8 mouse cellular contexts compared by ENCODE assay signal in genomic region chr2:158550067-158550466, GRCm38 (mm10). TPM values are rescaled to one million over a fixed set of nuclear protein-coding genes. Genes with fewer than 3 reads are reported as not detected.
A peak's percentile ranks its signal among the peaks of the same experiment; 100 is the strongest.
DNase-seq lines count a peak whose midpoint lies in the region; ATAC-seq and TF ChIP-seq lines count a peak whose summit lies in the region.
"Had no signal": no experiment of that assay in that cellular context is flagged by ENCODE, and none has a peak within 500 bp of the region (broad histone marks: within the 10 kb centered on the region; RNA-seq: fewer than 3 reads in every experiment).

No protein-coding gene starts in this region.

- no peak overlapping the region for H3K27ac ChIP-seq in embryonic facial prominence, embryonic 14.5 days (replicated peaks; ENCODE audit: low read depth, low read length)
- H3K27ac ChIP-seq in midbrain, embryonic 11.5 days (ENCODE audit: low read depth, low read length) = no peak overlapping the region
- H3K27ac ChIP-seq: limb, embryonic 12.5 days had no signal

- peaks cover 52% of the 10 kb centered on the region for H3K27me3 ChIP-seq in G1E (ENCODE audit: insufficient read depth, low read length)
- peaks cover 39% of the 10 kb centered on the region for H3K27me3 ChIP-seq in embryonic facial prominence, embryonic 14.5 days (replicated peaks; ENCODE audit: control insufficient read depth, insufficient read depth, low read length)
- H3K27me3 ChIP-seq in midbrain, embryonic 11.5 days (ENCODE audit: control insufficient read depth, insufficient read depth, low read length) = peaks cover 18% of the 10 kb centered on the region

- H3K9ac ChIP-seq in embryonic facial prominence, embryonic 14.5 days (ENCODE audit: low read depth, low read length) = no peak overlapping the region
- no peak overlapping the region for H3K9ac ChIP-seq in midbrain, embryonic 11.5 days (ENCODE audit: low read length)
- H3K9ac ChIP-seq: limb, embryonic 12.5 days had no signal

- H3K36me3 ChIP-seq in G1E (replicated peaks) = no peaks in the 10 kb centered on the region
- no peaks in the 10 kb centered on the region for H3K36me3 ChIP-seq in embryonic facial prominence, embryonic 14.5 days (ENCODE audit: control insufficient read depth, insufficient read depth, low read length)
- H3K36me3 ChIP-seq in midbrain, embryonic 11.5 days (ENCODE audit: control insufficient read depth, insufficient read depth, low read length) = no peaks in the 10 kb centered on the region
- H3K36me3 ChIP-seq: limb, embryonic 12.5 days had no signal

- H3K4me3 ChIP-seq in G1E (ENCODE audit: low read depth, low read length) = no peak overlapping the region
- H3K4me3 ChIP-seq in embryonic facial prominence, embryonic 14.5 days (ENCODE audit: low read depth, low read length) = no peak overlapping the region
- no peak overlapping the region for H3K4me3 ChIP-seq in midbrain, embryonic 11.5 days (ENCODE audit: low read depth, low read length)
- H3K4me3 ChIP-seq: limb, embryonic 12.5 days had no signal

- peak; percentile 69 for DNase-seq in G1E (ENCODE audit: low spot score)
- peak; percentile 85 to 91 for DNase-seq in adrenal gland, postnatal 36 days
- DNase-seq in embryonic facial prominence, embryonic 14.5 days (ENCODE audit: low spot score) = peak; percentile 86
- peak; percentile 15 for DNase-seq in heart, postnatal 25 days (ENCODE audit: low spot score)
- peak; percentile 72 to 77 for DNase-seq in layer of hippocampus, postnatal 36 days
- DNase-seq in midbrain, embryonic 11.5 days (ENCODE audit: low spot score, missing footprints) = peak; percentile 94
- DNase-seq in skeletal muscle tissue, adult 2 months (ENCODE audit: low read depth, low spot score) = peak; percentile 30

- H3K4me1 ChIP-seq in G1E (ENCODE audit: insufficient read depth, low read depth, low read length) = peaks cover 17% of the 10 kb centered on the region
- H3K4me1 ChIP-seq in embryonic facial prominence, embryonic 14.5 days (ENCODE audit: control insufficient read depth, insufficient read depth, low read length) = no peaks in the 10 kb centered on the region
- no peaks in the 10 kb centered on the region for H3K4me1 ChIP-seq in midbrain, embryonic 11.5 days (ENCODE audit: control insufficient read depth, insufficient read depth, low read length)
- H3K4me1 ChIP-seq: limb, embryonic 12.5 days had no signal

- WGBS in embryonic facial prominence, embryonic 14.5 days = 4% methylated on average over 3 of the region's 3 CpGs
- 5% methylated on average over 3 of the region's 3 CpGs for WGBS in midbrain, embryonic 11.5 days

- peak; percentile 79 for TF ChIP-seq CTCF in G1E (IDR thresholded peaks at IDR 0.05; ENCODE audit: low read depth, low read length)

- H3K4me2 ChIP-seq in embryonic facial prominence, embryonic 14.5 days (ENCODE audit: low read depth, low read length) = no peak overlapping the region
- H3K4me2 ChIP-seq in midbrain, embryonic 11.5 days = no peak overlapping the region
- H3K4me2 ChIP-seq: limb, embryonic 12.5 days had no signal

- H3K9me3 ChIP-seq in G1E (replicated peaks) = no peaks in the 10 kb centered on the region
- no peaks in the 10 kb centered on the region for H3K9me3 ChIP-seq in embryonic facial prominence, embryonic 14.5 days (ENCODE audit: control insufficient read depth, low read length)
- H3K9me3 ChIP-seq in midbrain, embryonic 11.5 days (ENCODE audit: control insufficient read depth, low read length) = no peaks in the 10 kb centered on the region
- H3K9me3 ChIP-seq: limb, embryonic 12.5 days had no signal

- intact Hi-C loops in heart, postnatal 25 days (cut with DNase I) = loop anchor here (1.0 to 5.0 kb wide), 3 partner anchors 92 to 312 kb away; no protein-coding TSS in a partner anchor

- ATAC-seq in G1E (ENCODE audit: extremely low read depth, insufficient number of reproducible peaks, low FRiP score, poor library complexity, severe bottlenecking) = peak; percentile 68
- ATAC-seq in embryonic facial prominence, embryonic 14.5 days (ENCODE audit: low read depth) = 0 out of 2 replicates have a peak, but pooled peaks have one; percentile 56
- peak; percentile 69; the same call in 1 of the 2 replicates for ATAC-seq in midbrain, embryonic 11.5 days (ENCODE audit: low FRiP score)

RNA-seq across cellular contexts. Expression of gene Arhgap40, which starts 37.5 kb away (rescaled TPM):
- total RNA-seq in G1E (2014; fragmentation: Nextera tagmentation) (not detected in 2 replicates), G1E (2017) (not detected in 2 replicates)
- polyA plus RNA-seq in G1E (2012) = not detected in 2 replicates
- not detected for total RNA-seq in adrenal gland, postnatal 36 days (2021)
- polyA plus RNA-seq in embryonic facial prominence, embryonic 14.5 days (2014; fragmentation: Nextera tagmentation; extraction: Ambion mirVana) = 1.6 and 2.6 TPM in 2 replicates
- not detected for total RNA-seq in heart, postnatal 25 days (2021)
- not detected for total RNA-seq in layer of hippocampus, postnatal 36 days (2021)
- polyA plus RNA-seq in midbrain, embryonic 11.5 days (2014; fragmentation: Nextera tagmentation; extraction: Ambion mirVana) = 0.30 and 0.40 TPM in 2 replicates

RNA-seq across cellular contexts. Expression of gene Adig, which starts 47.7 kb away (rescaled TPM):
- not detected in 2 replicates for total RNA-seq in G1E (2014; fragmentation: Nextera tagmentation)
- total RNA-seq in G1E (2017) = not detected in 2 replicates
- not detected in 2 replicates for polyA plus RNA-seq in G1E (2012)
- 10 to 100 TPM; 90.4 to 93.3 TPM for total RNA-seq in adrenal gland, postnatal 36 days (2021)
- 0.55 and 1.3 TPM in 2 replicates for polyA plus RNA-seq in embryonic facial prominence, embryonic 14.5 days (2014; fragmentation: Nextera tagmentation; extraction: Ambion mirVana)
- total RNA-seq in heart, postnatal 25 days (2021) = 1 to 10 TPM in 1 of 2 experiments, under 1 TPM in 1; 0.75 to 3.3 TPM
- total RNA-seq in layer of hippocampus, postnatal 36 days (2021) = not detected
- not detected in 2 replicates for polyA plus RNA-seq in midbrain, embryonic 11.5 days (2014; fragmentation: Nextera tagmentation; extraction: Ambion mirVana)
- polyA plus RNA-seq: limb, embryonic 12.5 days had no signal

Comparison
In these comparisons a context has a peak if more than half of its experiments do, and no peak if none do; other contexts are left out.
1. DNase-seq: peak in every context shown above with its lines; median percentile 94 in midbrain, embryonic 11.5 days; 88 in adrenal gland, postnatal 36 days; 86 in embryonic facial prominence, embryonic 14.5 days; 74 in layer of hippocampus, postnatal 36 days; 69 in G1E; 30 in skeletal muscle tissue, adult 2 months; 15 in heart, postnatal 25 days.
2. RNA of gene Adig, which starts 47.7 kb away (total RNA-seq): 90.4 to 93.3 TPM in adrenal gland, postnatal 36 days; 0.75 to 3.3 TPM in heart, postnatal 25 days, not detected in G1E and not detected in layer of hippocampus, postnatal 36 days; every median in the first group is over 10 times any median in the second.
3. Peak in every context shown above with its lines, with median percentiles within 50 percentile points of each other: ATAC-seq.